Mouse (Mus musculus) ES-E14 (cell line): ENCODE data around the gene Kcnq5.

Experiments used
- CHD2 ChIP-seq: IDR thresholded peaks from 2 replicates; pipeline ENCODE4 v1.6.1; 2014; ENCODE audit warnings: mild to moderate bottlenecking, low read depth, low read length, inconsistent platforms
- HCFC1 ChIP-seq: IDR thresholded peaks from 2 replicates; pipeline ENCODE4 v1.6.1; 2012; ENCODE audit warnings: low read length, inconsistent platforms, borderline replicate concordance; ENCODE audit not compliant: insufficient read depth
- ZNF384 ChIP-seq: IDR thresholded peaks from 2 replicates; pipeline ENCODE4 v1.6.1; 2012; ENCODE audit warnings: low read depth, low read length, inconsistent platforms

DNA sequence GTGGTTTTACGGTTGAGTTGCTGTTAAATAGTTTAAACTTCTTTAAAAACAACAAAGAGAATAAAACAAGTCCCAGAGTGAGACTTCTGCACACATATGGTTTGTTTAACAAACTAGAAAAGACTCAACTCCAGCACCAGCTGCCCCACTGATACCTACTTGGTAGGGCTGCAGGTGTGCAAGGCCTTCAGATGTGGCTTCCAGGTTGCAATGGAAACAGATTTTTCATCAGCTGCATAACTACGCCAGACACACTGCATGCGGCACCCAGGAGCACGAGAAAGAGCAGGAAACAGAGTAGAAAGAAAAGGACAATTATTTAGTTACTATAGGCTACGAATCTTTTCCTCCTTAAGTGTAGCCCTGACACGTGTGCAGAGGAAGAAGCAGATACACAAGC is 492.4 kb downstream of the Kcnq5 start:
- TF ChIP-seq HCFC1, result no peak
- TF ChIP-seq ZNF384, result no peak
- no peak for TF ChIP-seq CHD2
